Mouse (Mus musculus) left cerebral cortex, postnatal 14 days (tissue): Measurements from ENCODE around the gene Adora3. TPM values are rescaled to one million over a fixed set of nuclear protein-coding genes. Genes with fewer than 3 reads are reported as not detected.
A peak's percentile ranks its signal among the peaks of the same experiment; 100 is the strongest.

Experiments used
- DNase-seq, 2 experiments: peaks; one replicate each; pipeline ENCODE4 v3.0.0; 2021 to 2022; ENCODE audit warnings: low spot score in 2 of 2, mixed read lengths in 1 of 2
- intact Hi-C: fragments of 180-260 bp; cut with DNase I; formaldehyde crosslinking; loops from one replicate; pipeline ENCODE4 v1.15.1; 2025
- long read RNA-seq, 2 experiments: library from polyadenylated mRNA; stranded (forward); transcript quantifications; one replicate each; pipeline ENCODE4 v2.0.0; 2021
- total RNA-seq, 2 experiments: library from RNA; stranded (reverse); gene quantifications; 2 replicates each; pipeline ENCODE4 v1.2.3; 2021

The Adora3 gene
- under 1 TPM; 0.74 to 0.83 TPM for total RNA-seq
- long read RNA-seq, experiment 1, result 0 reads
- long read RNA-seq, experiment 2, result 0 reads

DNA sequence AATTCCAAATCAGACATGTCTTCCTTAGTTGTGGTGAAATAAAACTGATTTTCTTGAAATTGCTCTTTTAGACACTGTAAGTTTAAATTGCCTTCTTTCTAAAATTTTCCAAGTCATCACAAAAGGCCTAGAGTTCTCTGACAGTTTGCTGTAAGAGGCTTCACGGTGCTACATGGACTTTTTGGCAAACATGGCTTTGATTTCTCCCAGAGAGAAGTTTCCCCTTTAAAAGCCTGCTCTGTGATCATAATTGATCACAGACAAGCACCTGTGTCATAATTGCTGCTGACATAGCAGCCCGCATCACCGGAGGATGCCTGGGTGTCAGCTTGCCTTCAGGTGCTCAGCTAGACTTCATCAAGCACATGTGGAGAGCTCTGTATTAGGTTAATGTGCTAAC, at the start of gene Adora3, which contains the start of gene Tmigd3:
Gene Adora3, plus strand, starts transcription at position 301 of the 400 bp plus-strand sequence.
Gene Tmigd3, plus strand, starts transcription at position 346 of the 400 bp plus-strand sequence.
- DNase-seq, result no peak
- intact Hi-C loops, result no loop called here

GRCm38 (mm10) chr3:105821504-105821903, 49.2 kb upstream of the Adora3 start:
- intact Hi-C loops, result no loop called here
- no peak for DNase-seq

GRCm38 (mm10) chr3:105823609-105824008, 47.0 kb upstream of the Adora3 start:
- intact Hi-C loops, result no loop called here

GRCm38 (mm10) chr3:105824103-105824502, 46.6 kb upstream of the Adora3 start:
- intact Hi-C loops, result no loop called here
- DNase-seq, result no peak

More at GRCm38 (mm10) chr3:105823609-105824008, 47.0 kb upstream of the Adora3 start:
- no peak for DNase-seq

DNA sequence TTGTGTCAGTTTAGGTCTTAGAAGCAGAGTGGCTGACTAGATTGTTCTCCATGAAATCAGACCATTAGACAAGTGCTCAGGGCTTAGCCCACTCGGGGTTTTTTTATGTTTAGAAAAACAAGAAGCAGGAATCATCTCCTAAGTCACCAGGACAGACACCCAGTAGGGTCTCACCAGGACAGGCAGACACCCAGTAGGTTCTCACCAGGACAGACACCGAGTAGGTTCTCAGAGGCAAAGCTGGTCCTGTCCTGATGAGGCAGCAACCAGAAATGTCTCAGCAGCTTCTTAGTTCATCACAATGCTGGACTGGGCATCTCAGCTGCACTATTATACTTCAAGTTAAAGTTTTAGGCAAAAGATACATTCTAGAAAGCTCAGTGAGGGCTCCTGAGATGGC, 46.0 kb upstream of the Adora3 start:
- intact Hi-C loops, result no loop called here

GRCm38 (mm10) chr3:105825501-105826161, 45.0 kb upstream of the Adora3 start:
- DNase-seq, result no peak
- intact Hi-C loops, result no loop called here

More for the DNA sequence above, 46.0 kb upstream of the Adora3 start:
- DNase-seq, result no peak

DNA sequence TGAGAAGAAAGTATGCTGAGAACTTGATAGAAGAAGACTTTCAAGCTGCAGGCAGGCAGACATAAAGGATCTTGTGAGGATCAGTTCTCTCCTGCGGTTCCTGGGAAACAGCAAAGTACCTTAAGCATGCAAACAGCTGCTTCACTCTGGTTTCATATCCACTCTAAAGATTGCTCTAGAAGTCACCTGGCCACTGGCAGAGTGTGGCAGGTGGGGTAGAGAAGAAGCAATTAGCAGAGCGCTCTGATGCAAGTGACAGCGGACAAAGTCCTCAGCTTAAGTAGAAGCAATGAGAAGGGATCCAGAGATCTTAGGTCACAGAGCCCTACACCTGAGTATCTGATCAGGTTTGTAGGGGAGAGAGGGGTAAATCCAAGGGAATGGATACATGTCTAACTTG, 39.1 kb upstream of the Adora3 start:
- intact Hi-C loops, result no loop called here
- no peak for DNase-seq

GRCm38 (mm10) chr3:105835875-105836274, 34.8 kb upstream of the Adora3 start:
- no peak for DNase-seq
- intact Hi-C loops, result no loop called here

- intact Hi-C loops, result no loop called here
- DNase-seq, result no peak
Measured at GRCm38 (mm10) chr3:105836883-105837282, 33.8 kb upstream of the Adora3 start.

- DNase-seq, result no peak
- intact Hi-C loops, result no loop called here
Measured at GRCm38 (mm10) chr3:105838655-105839054, 32.0 kb upstream of the Adora3 start.

GRCm38 (mm10) chr3:105839836-105840235, 30.8 kb upstream of the Adora3 start:
- intact Hi-C loops, result no loop called here
- peak in 1 of 2 experiments; percentile 11 for DNase-seq

- intact Hi-C loops, result no loop called here
- DNase-seq, result no peak
Measured at GRCm38 (mm10) chr3:105846294-105847069, 24.2 kb upstream of the Adora3 start.

- DNase-seq, result no peak
- intact Hi-C loops, result no loop called here
Measured at GRCm38 (mm10) chr3:105853781-105854180, 16.9 kb upstream of the Adora3 start.

DNA sequence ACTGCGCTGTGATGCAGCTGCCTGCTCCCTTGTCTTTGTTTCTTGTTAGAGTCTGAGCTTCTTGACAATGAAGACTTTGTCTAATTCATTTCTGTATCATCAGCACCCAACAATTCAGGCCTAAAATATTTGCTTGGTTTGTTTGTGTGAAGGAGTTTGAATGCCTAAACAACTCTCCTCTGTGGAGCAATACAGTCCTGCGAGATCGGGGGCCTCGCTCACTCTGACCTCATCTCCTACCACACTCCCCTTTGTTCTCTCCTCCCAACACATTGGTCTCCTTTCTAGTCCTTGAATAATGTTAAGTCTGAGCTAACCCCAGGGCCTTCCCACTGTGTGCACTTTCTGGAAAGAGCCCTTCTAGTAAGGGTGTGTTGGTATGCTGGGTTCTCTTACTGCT, 15.9 kb upstream of the Adora3 start:
- no peak for DNase-seq
- intact Hi-C loops, result no loop called here

- DNase-seq, result no peak
- intact Hi-C loops, result no loop called here
Measured at GRCm38 (mm10) chr3:105857513-105857912, 13.1 kb upstream of the Adora3 start.

GRCm38 (mm10) chr3:105861747-105862366, 8.8 kb upstream of the Adora3 start:
- no peak for DNase-seq
- intact Hi-C loops, result no loop called here

GRCm38 (mm10) chr3:105864123-105864522, 6.5 kb upstream of the Adora3 start:
- no peak for DNase-seq
- intact Hi-C loops, result no loop called here

DNA sequence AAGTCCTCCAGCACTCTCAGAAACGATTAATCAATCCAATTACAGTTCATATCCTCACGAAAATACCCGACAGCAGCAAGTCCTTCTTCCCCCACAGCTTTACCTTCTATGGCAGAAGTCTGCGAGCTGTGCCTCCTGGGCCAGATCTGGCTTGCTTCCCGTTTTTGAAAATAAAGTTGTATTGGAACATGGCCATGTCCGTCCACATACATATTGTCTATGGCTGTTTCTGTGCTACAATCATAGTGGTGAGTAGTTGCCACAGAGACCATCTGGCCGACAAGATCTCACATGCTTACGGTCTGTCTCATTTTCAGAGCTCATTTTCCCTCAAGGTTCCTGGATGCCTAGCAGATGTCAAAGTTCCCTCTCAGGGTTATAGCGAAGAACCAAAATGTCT, 5.5 kb upstream of the Adora3 start:
- intact Hi-C loops, result no loop called here
- DNase-seq, result peak; percentile 32 to 67

DNA sequence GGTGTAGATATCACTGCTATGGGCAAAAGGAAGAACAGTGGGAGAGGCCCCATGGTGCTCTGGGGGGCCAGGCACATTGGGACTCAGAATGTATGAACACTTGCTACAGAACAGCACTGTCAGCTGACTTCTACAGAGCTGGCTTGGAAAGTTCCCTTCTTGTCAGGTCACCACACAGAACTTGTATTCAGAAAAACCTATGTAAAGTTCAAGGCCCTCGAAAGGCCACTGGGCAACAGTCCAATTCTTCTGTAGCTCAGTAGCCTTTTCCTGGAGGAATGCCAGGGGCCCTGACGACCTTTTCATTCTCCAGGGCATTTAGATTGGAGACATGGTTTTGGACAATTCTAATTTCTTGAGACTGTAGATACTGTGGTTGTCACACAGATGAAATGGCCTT, 2.5 kb upstream of the Adora3 start:
- DNase-seq, result no peak
- intact Hi-C loops, result no loop called here

DNA sequence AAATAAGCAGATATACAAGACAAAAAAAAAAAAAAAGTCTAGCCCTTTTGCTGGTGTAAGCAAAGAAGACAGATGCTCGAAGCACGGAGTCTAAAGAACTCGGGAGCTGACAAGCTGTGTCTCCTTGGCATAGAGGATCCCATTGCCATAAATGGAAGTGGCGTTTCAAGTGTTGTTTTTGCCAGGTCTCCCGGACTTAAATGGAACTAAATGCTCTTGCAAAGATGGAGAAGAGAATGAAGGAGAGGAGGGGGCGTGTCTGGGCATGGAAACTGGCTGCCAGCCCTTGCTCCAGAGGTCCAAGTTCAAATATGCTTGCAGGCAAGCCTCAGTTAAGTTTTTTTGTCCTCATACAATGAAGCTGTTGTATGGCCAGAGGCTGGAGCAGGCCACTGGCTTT, 1.4 kb downstream of the Adora3 start:
- DNase-seq, result peak; percentile 32 to 57
- intact Hi-C loops, result no loop called here
